Mouse (Mus musculus): ENCODE data around the gene Nagk. TPM values are rescaled to one million over a fixed set of nuclear protein-coding genes. Genes with fewer than 3 reads are reported as not detected.
"Not testable (repeated sequence)": the region's sequence is repeated elsewhere in the genome, so short reads cannot be mapped to it uniquely, and the experiment has no call there.

Nagk gene
- total RNA-seq (2015; ENCODE audit: low replicate concordance) (4.3 and 5.0 TPM in 2 replicates), total RNA-seq (2017; ENCODE audit: low replicate concordance) (3.6 and 4.1 TPM in 2 replicates)

GRCm38 (mm10) chr6:83794760-83795296 lies at the start of gene Nagk:
Gene Nagk (plus strand): TSS chr6:83794982.
- ATAC-seq (replicated peaks; ENCODE audit: low FRiP score, poor library complexity, severe bottlenecking), result peak; percentile 94

- no peak for ATAC-seq (replicated peaks; ENCODE audit: low FRiP score, poor library complexity, severe bottlenecking)
Observed at GRCm38 (mm10) chr6:83745466-83745865, 49.3 kb upstream of the Nagk start.

- ATAC-seq (replicated peaks; ENCODE audit: low FRiP score, poor library complexity, severe bottlenecking), result no peak
Observed at GRCm38 (mm10) chr6:83749286-83749685, 45.5 kb upstream of the Nagk start.

GRCm38 (mm10) chr6:83750171-83750684 lies 44.6 kb upstream of the Nagk start:
- ATAC-seq (replicated peaks; ENCODE audit: low FRiP score, poor library complexity, severe bottlenecking), result no peak; the same call in 1 of the 2 replicates

- ATAC-seq (replicated peaks; ENCODE audit: low FRiP score, poor library complexity, severe bottlenecking), result no peak
Observed at GRCm38 (mm10) chr6:83756051-83756450, 38.7 kb upstream of the Nagk start.

GRCm38 (mm10) chr6:83762344-83762743 lies 32.4 kb upstream of the Nagk start, which contains the start of gene Ankrd53:
Gene Ankrd53 (plus strand): TSS chr6:83762644.
- no peak for ATAC-seq (replicated peaks; ENCODE audit: low FRiP score, poor library complexity, severe bottlenecking)

- no peak for ATAC-seq (replicated peaks; ENCODE audit: low FRiP score, poor library complexity, severe bottlenecking)
Observed at GRCm38 (mm10) chr6:83762880-83763431, 31.8 kb upstream of the Nagk start.

GRCm38 (mm10) chr6:83766982-83767381 lies 27.8 kb upstream of the Nagk start:
- ATAC-seq (replicated peaks; ENCODE audit: low FRiP score, poor library complexity, severe bottlenecking), result no peak

- no peak for ATAC-seq (replicated peaks; ENCODE audit: low FRiP score, poor library complexity, severe bottlenecking)
Observed at GRCm38 (mm10) chr6:83768485-83768884, 26.3 kb upstream of the Nagk start.

- no peak for ATAC-seq (replicated peaks; ENCODE audit: low FRiP score, poor library complexity, severe bottlenecking)
Observed at GRCm38 (mm10) chr6:83774126-83774525, 20.7 kb upstream of the Nagk start.

GRCm38 (mm10) chr6:83774781-83775563 lies 19.8 kb upstream of the Nagk start:
- ATAC-seq (replicated peaks; ENCODE audit: low FRiP score, poor library complexity, severe bottlenecking), result 0 out of 2 replicates have a peak, but pooled peaks have one; percentile 10

GRCm38 (mm10) chr6:83775638-83776293 lies 19.0 kb upstream of the Nagk start, which contains the start of gene Tex261:
Gene Tex261 (minus strand): TSS chr6:83775813.
- peak; percentile 85 for ATAC-seq (replicated peaks; ENCODE audit: low FRiP score, poor library complexity, severe bottlenecking)

GRCm38 (mm10) chr6:83778306-83778705 lies 16.5 kb upstream of the Nagk start:
- no peak for ATAC-seq (replicated peaks; ENCODE audit: low FRiP score, poor library complexity, severe bottlenecking)

GRCm38 (mm10) chr6:83779026-83779425 lies 15.8 kb upstream of the Nagk start:
- 0 out of 2 replicates have a peak, but pooled peaks have one; percentile 60 for ATAC-seq (replicated peaks; ENCODE audit: low FRiP score, poor library complexity, severe bottlenecking)

GRCm38 (mm10) chr6:83786426-83786825 lies 8.4 kb upstream of the Nagk start:
- ATAC-seq (replicated peaks; ENCODE audit: low FRiP score, poor library complexity, severe bottlenecking), result no peak

- no peak for ATAC-seq (replicated peaks; ENCODE audit: low FRiP score, poor library complexity, severe bottlenecking)
Observed at GRCm38 (mm10) chr6:83788554-83788953, 6.2 kb upstream of the Nagk start.

GRCm38 (mm10) chr6:83790533-83790932 lies 4.2 kb upstream of the Nagk start:
- not testable (repeated sequence) for ATAC-seq (replicated peaks; ENCODE audit: low FRiP score, poor library complexity, severe bottlenecking)

- ATAC-seq (replicated peaks; ENCODE audit: low FRiP score, poor library complexity, severe bottlenecking), result no peak
Observed at GRCm38 (mm10) chr6:83791251-83791890, 3.4 kb upstream of the Nagk start.

- ATAC-seq (replicated peaks; ENCODE audit: low FRiP score, poor library complexity, severe bottlenecking), result no peak
Observed at GRCm38 (mm10) chr6:83795492-83795900, 714 bp downstream of the Nagk start.

- ATAC-seq (replicated peaks; ENCODE audit: low FRiP score, poor library complexity, severe bottlenecking), result no peak
Observed at GRCm38 (mm10) chr6:83796686-83797085, 1.9 kb downstream of the Nagk start.
